Mouse (Mus musculus): ENCODE results near the gene Cpe. TPM values are rescaled to one million over a fixed set of nuclear protein-coding genes. Genes with fewer than 3 reads are reported as not detected.
"Not testable (repeated sequence)": the region's sequence is repeated elsewhere in the genome, so short reads cannot be mapped to it uniquely, and the experiment has no call there.

The Cpe gene
- polyA plus RNA-seq, 1 experiment from 2014 or later, result 426 TPM

GRCm38 (mm10) chr8:64671937-64672336 is 20.9 kb downstream of the Cpe start:
- no peak overlapping the region for H3K27ac ChIP-seq (replicated peaks)
- 0 out of 2 replicates have a peak, but pooled peaks cover 5% of the 10 kb centered on the region for H3K36me3 ChIP-seq
- H3K9ac ChIP-seq (replicated peaks), result no peak overlapping the region
- peaks cover 4% of the 10 kb centered on the region for H3K4me1 ChIP-seq
- H3K4me2 ChIP-seq (replicated peaks), result no peak overlapping the region
- no peak overlapping the region for H3K4me3 ChIP-seq
- 17% methylated on average over 1 of the region's 1 CpGs for WGBS
- H3K9me3 ChIP-seq, result no peaks in the 10 kb centered on the region
- H3K27me3 ChIP-seq, result no peaks in the 10 kb centered on the region
- no peak for ATAC-seq (ENCODE audit: low FRiP score, low read depth)

- H3K9me3 ChIP-seq; H3K4me2 ChIP-seq (replicated peaks); ATAC-seq (ENCODE audit: low FRiP score, low read depth); H3K9ac ChIP-seq (replicated peaks); H3K27ac ChIP-seq (replicated peaks); H3K27me3 ChIP-seq; H3K36me3 ChIP-seq; H3K4me3 ChIP-seq: not testable (repeated sequence)
- WGBS, result 66% methylated on average over 13 of the region's 13 CpGs
- peaks cover 12% of the 10 kb centered on the region; the same call in 1 of the 2 replicates for H3K4me1 ChIP-seq
These were observed 26.5 kb downstream of the Cpe start for GRCm38 (mm10) chr8:64666305-64666704.

- 67% methylated on average over 3 of the region's 3 CpGs for WGBS
These were observed 27.3 kb downstream of the Cpe start for GRCm38 (mm10) chr8:64665563-64665962.

GRCm38 (mm10) chr8:64664811-64665210 is 28.0 kb downstream of the Cpe start:
- H3K4me3 ChIP-seq, result no peak overlapping the region
- no peaks in the 10 kb centered on the region for H3K27me3 ChIP-seq
- no peaks in the 10 kb centered on the region for H3K36me3 ChIP-seq
- no peak overlapping the region for H3K4me2 ChIP-seq (replicated peaks)
- whole genome bisulfite sequencing, result 61% methylated on average over 3 of the region's 3 CpGs
- no peaks in the 10 kb centered on the region for H3K9me3 ChIP-seq
- ATAC-seq (ENCODE audit: low FRiP score, low read depth), result no peak
- no peak overlapping the region for H3K27ac ChIP-seq (replicated peaks)
- H3K9ac ChIP-seq (replicated peaks), result no peak overlapping the region
- peaks cover 15% of the 10 kb centered on the region; the same call in 1 of the 2 replicates for H3K4me1 ChIP-seq

More at GRCm38 (mm10) chr8:64665563-64665962, 27.3 kb downstream of the Cpe start:
- H3K4me3 ChIP-seq, result no peak overlapping the region
- H3K27me3 ChIP-seq, result no peaks in the 10 kb centered on the region
- no peaks in the 10 kb centered on the region for H3K36me3 ChIP-seq
- ATAC-seq (ENCODE audit: low FRiP score, low read depth), result no peak
- no peak overlapping the region for H3K9ac ChIP-seq (replicated peaks)
- H3K4me2 ChIP-seq (replicated peaks), result no peak overlapping the region
- H3K4me1 ChIP-seq, result peaks cover 12% of the 10 kb centered on the region; the same call in 1 of the 2 replicates
- no peaks in the 10 kb centered on the region for H3K9me3 ChIP-seq
- no peak overlapping the region for H3K27ac ChIP-seq (replicated peaks)

- Histone ChIP-seq H3K4me2 (replicated peaks) (no peak overlapping the region), H3K27ac (replicated peaks) (no peak overlapping the region), H3K27me3 (no peaks in the 10 kb centered on the region), H3K9me3 (no peaks in the 10 kb centered on the region), H3K9ac (replicated peaks) (no peak overlapping the region), H3K4me3 (no peak overlapping the region), H3K4me1 (peaks cover 17% of the 10 kb centered on the region; the same call in 1 of the 2 replicates), H3K36me3 (no peaks in the 10 kb centered on the region)
- no peak for ATAC-seq (ENCODE audit: low FRiP score, low read depth)
- WGBS, result 39% methylated on average over 2 of the region's 2 CpGs
These were observed 28.5 kb downstream of the Cpe start for GRCm38 (mm10) chr8:64664350-64664749.

GRCm38 (mm10) chr8:64659097-64659496 is 33.8 kb downstream of the Cpe start:
- Histone ChIP-seq H3K4me2 (replicated peaks) (no peak overlapping the region), H3K9ac (replicated peaks) (no peak overlapping the region), H3K36me3 (peaks cover 2% of the 10 kb centered on the region; the same call in 1 of the 2 replicates), H3K27me3 (no peaks in the 10 kb centered on the region), H3K27ac (replicated peaks) (peak overlapping the region; percentile 78), H3K4me1 (peaks cover 31% of the 10 kb centered on the region), H3K9me3 (no peaks in the 10 kb centered on the region), H3K4me3 (no peak overlapping the region)
- ATAC-seq (ENCODE audit: low FRiP score, low read depth), result no peak
- WGBS, result 81% methylated on average over 5 of the region's 5 CpGs

- peak overlapping the region; percentile 78 for H3K27ac ChIP-seq (replicated peaks)
- peaks cover 30% of the 10 kb centered on the region for H3K4me1 ChIP-seq
- ATAC-seq (ENCODE audit: low FRiP score, low read depth), result peak; percentile 69
- H3K9ac ChIP-seq (replicated peaks), result no peak overlapping the region
- WGBS, result 23% methylated on average over 4 of the region's 4 CpGs
- H3K27me3 ChIP-seq, result no peaks in the 10 kb centered on the region
- H3K9me3 ChIP-seq, result no peaks in the 10 kb centered on the region
- peaks cover 2% of the 10 kb centered on the region; the same call in 1 of the 2 replicates for H3K36me3 ChIP-seq
- no peak overlapping the region for H3K4me3 ChIP-seq
- H3K4me2 ChIP-seq (replicated peaks), result peak overlapping the region; percentile 23
These were observed 34.9 kb downstream of the Cpe start for GRCm38 (mm10) chr8:64657980-64658401.

- H3K4me3 ChIP-seq, result no peak overlapping the region
- no peaks in the 10 kb centered on the region for H3K27me3 ChIP-seq
- no peaks in the 10 kb centered on the region for H3K9me3 ChIP-seq
- peak; percentile 34; the same call in 1 of the 2 replicates for ATAC-seq (ENCODE audit: low FRiP score, low read depth)
- H3K4me2 ChIP-seq (replicated peaks), result peak overlapping the region; percentile 23
- peaks cover 30% of the 10 kb centered on the region for H3K4me1 ChIP-seq
- no peak overlapping the region for H3K9ac ChIP-seq (replicated peaks)
- H3K36me3 ChIP-seq, result peaks cover 2% of the 10 kb centered on the region; the same call in 1 of the 2 replicates
- peak overlapping the region; percentile 78 for H3K27ac ChIP-seq (replicated peaks)
- WGBS, result 9% methylated on average over 7 of the region's 7 CpGs
These were observed 35.3 kb downstream of the Cpe start for GRCm38 (mm10) chr8:64657517-64657916.

GRCm38 (mm10) chr8:64655887-64656286 is 37.0 kb downstream of the Cpe start:
- Histone ChIP-seq H3K9me3 (no peaks in the 10 kb centered on the region), H3K36me3 (peaks cover 2% of the 10 kb centered on the region; the same call in 1 of the 2 replicates), H3K27ac (replicated peaks) (0 out of 2 replicates have a peak overlapping the region, but pooled peaks have one; percentile 3), H3K4me1 (peaks cover 30% of the 10 kb centered on the region), H3K27me3 (no peaks in the 10 kb centered on the region), H3K4me2 (replicated peaks) (no peak overlapping the region), H3K4me3 (no peak overlapping the region), H3K9ac (replicated peaks) (no peak overlapping the region)
- ATAC-seq (ENCODE audit: low FRiP score, low read depth), result no peak
- 66% methylated on average over 6 of the region's 6 CpGs for WGBS

GRCm38 (mm10) chr8:64655087-64655486 is 37.8 kb downstream of the Cpe start:
- H3K4me2 ChIP-seq (replicated peaks), result no peak overlapping the region
- H3K4me3 ChIP-seq, result no peak overlapping the region
- H3K9ac ChIP-seq (replicated peaks), result no peak overlapping the region
- no peak overlapping the region for H3K27ac ChIP-seq (replicated peaks)
- H3K9me3 ChIP-seq, result no peaks in the 10 kb centered on the region
- peaks cover 30% of the 10 kb centered on the region for H3K4me1 ChIP-seq
- H3K36me3 ChIP-seq, result peaks cover 2% of the 10 kb centered on the region; the same call in 1 of the 2 replicates
- WGBS, result 73% methylated on average over 2 of the region's 2 CpGs
- no peak for ATAC-seq (ENCODE audit: low FRiP score, low read depth)
- H3K27me3 ChIP-seq, result no peaks in the 10 kb centered on the region

GRCm38 (mm10) chr8:64652285-64652684 is 40.6 kb downstream of the Cpe start:
- Histone ChIP-seq H3K4me2 (replicated peaks) (no peak overlapping the region), H3K9me3 (no peaks in the 10 kb centered on the region), H3K27ac (replicated peaks) (no peak overlapping the region), H3K27me3 (no peaks in the 10 kb centered on the region), H3K9ac (replicated peaks) (no peak overlapping the region), H3K4me3 (no peak overlapping the region), H3K4me1 (peaks cover 4% of the 10 kb centered on the region), H3K36me3 (peaks cover 2% of the 10 kb centered on the region; the same call in 1 of the 2 replicates)
- no peak for ATAC-seq (ENCODE audit: low FRiP score, low read depth)

GRCm38 (mm10) chr8:64648063-64648462 is 44.8 kb downstream of the Cpe start:
- H3K27me3 ChIP-seq, result no peaks in the 10 kb centered on the region
- H3K9me3 ChIP-seq, result no peaks in the 10 kb centered on the region
- H3K4me1 ChIP-seq, result no peaks in the 10 kb centered on the region
- 90% methylated on average over 4 of the region's 4 CpGs for WGBS
- no peak overlapping the region for H3K27ac ChIP-seq (replicated peaks)
- no peak for ATAC-seq (ENCODE audit: low FRiP score, low read depth)
- H3K36me3 ChIP-seq, result no peaks in the 10 kb centered on the region
- no peak overlapping the region for H3K4me3 ChIP-seq
- no peak overlapping the region for H3K4me2 ChIP-seq (replicated peaks)
- H3K9ac ChIP-seq (replicated peaks), result no peak overlapping the region

- Histone ChIP-seq H3K4me3 (no peak overlapping the region), H3K9ac (replicated peaks) (no peak overlapping the region), H3K4me2 (replicated peaks) (no peak overlapping the region), H3K36me3 (no peaks in the 10 kb centered on the region), H3K27ac (replicated peaks) (no peak overlapping the region), H3K9me3 (no peaks in the 10 kb centered on the region), H3K4me1 (no peaks in the 10 kb centered on the region), H3K27me3 (no peaks in the 10 kb centered on the region)
- no peak for ATAC-seq (ENCODE audit: low FRiP score, low read depth)
- WGBS, result 95% methylated on average over 3 of the region's 3 CpGs
These were observed 45.7 kb downstream of the Cpe start for GRCm38 (mm10) chr8:64647148-64647547.

Data from midbrain, embryonic 12.5 days (tissue).